ENCODE assay signal across 23 mouse cellular contexts in the genomic region with DNA sequence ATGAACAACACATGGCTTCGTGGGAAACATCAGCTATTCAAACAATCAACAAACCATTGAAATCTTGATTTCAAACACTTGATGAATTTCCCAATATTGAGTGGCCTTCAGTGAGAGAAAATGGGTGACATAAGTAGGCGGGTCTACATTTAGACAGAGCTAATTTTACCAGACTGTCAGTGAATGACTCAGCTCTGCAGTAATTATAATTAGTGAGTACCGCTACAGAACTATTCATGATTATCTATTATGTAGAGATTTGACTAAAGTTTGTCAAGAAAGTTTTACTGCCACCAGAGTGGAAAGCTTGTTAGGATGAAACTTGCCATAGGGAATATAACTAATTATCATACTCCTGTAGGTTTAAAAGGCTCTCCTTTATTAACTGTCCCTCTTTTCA.
DNase-seq lines count a peak whose midpoint lies in the region; ATAC-seq lines count a peak whose summit lies in the region.
"Had no signal": no experiment of that assay in that cellular context is flagged by ENCODE, and none has a peak within 500 bp of the region (broad histone marks: within the 10 kb centered on the region; RNA-seq: fewer than 3 reads in every experiment).

No protein-coding gene starts in this region.

- H3K27me3 ChIP-seq in midbrain, embryonic 11.5 days (ENCODE audit: control insufficient read depth, insufficient read depth, low read length), result no peaks in the 10 kb centered on the region
- no peaks in the 10 kb centered on the region for H3K27me3 ChIP-seq in midbrain, embryonic 16.5 days (ENCODE audit: control insufficient read depth, insufficient read depth, low read depth, low read length)
- H3K27me3 ChIP-seq: CH12.LX; embryonic facial prominence, embryonic 12.5 days; forebrain, embryonic 13.5 days; forebrain, embryonic 15.5 days had no signal

- ATAC-seq in frontal cortex, adult (ENCODE audit: low TSS enrichment), result peak; percentile 67; the same call in 1 of the 2 replicates
- no peak for ATAC-seq in midbrain, embryonic 11.5 days (ENCODE audit: low FRiP score)
- ATAC-seq in midbrain, embryonic 16.5 days, result no peak
- no peak for ATAC-seq in activated CD4-positive, CD25-positive, alpha-beta regulatory T cell, adult 4 months
- ATAC-seq: CD4-positive, CD25-positive, alpha-beta regulatory T cell, adult 4 months; forebrain, embryonic 13.5 days; forebrain, embryonic 15.5 days; forebrain, postnatal 0 days had no signal

- no peaks in the 10 kb centered on the region for H3K4me1 ChIP-seq in midbrain, embryonic 11.5 days (ENCODE audit: control insufficient read depth, insufficient read depth, low read length)
- no peaks in the 10 kb centered on the region for H3K4me1 ChIP-seq in midbrain, embryonic 16.5 days (ENCODE audit: control insufficient read depth, insufficient read depth, low read length)
- H3K4me1 ChIP-seq: embryonic facial prominence, embryonic 10.5 days; embryonic facial prominence, embryonic 12.5 days; forebrain, embryonic 13.5 days; forebrain, embryonic 15.5 days had no signal

- no peak for DNase-seq in frontal cortex, postnatal 25 days (ENCODE audit: low spot score in 2 of 2)
- DNase-seq in midbrain, embryonic 11.5 days (ENCODE audit: low spot score, missing footprints), result peak; percentile 41
- DNase-seq in Muller cell, postnatal 12 days (ENCODE audit: inconsistent ontology term), result peak; percentile 66
- peak; percentile 26 for DNase-seq in telencephalon, adult 2 months (ENCODE audit: low read depth, low spot score)
- DNase-seq: adrenal gland, adult 8-10 months; adrenal gland, postnatal 14 days; B cell, adult 2 months; cerebellum, adult 11-12 months; cerebellum, adult 2 months; cerebellum, adult 9-10 months; cerebellum, postnatal 10 days; cerebellum, postnatal 25 days; forebrain, postnatal 0 days had no signal

- no peak overlapping the region for H3K4me2 ChIP-seq in midbrain, embryonic 11.5 days
- no peak overlapping the region for H3K4me2 ChIP-seq in midbrain, embryonic 16.5 days (ENCODE audit: low read length)
- H3K4me2 ChIP-seq: embryonic facial prominence, embryonic 12.5 days; forebrain, embryonic 13.5 days; forebrain, embryonic 15.5 days had no signal

- no peaks in the 10 kb centered on the region for H3K9me3 ChIP-seq in midbrain, embryonic 11.5 days (ENCODE audit: control insufficient read depth, low read length)
- no peaks in the 10 kb centered on the region for H3K9me3 ChIP-seq in midbrain, embryonic 16.5 days (replicated peaks; ENCODE audit: control insufficient read depth, low read length, poor library complexity, severe bottlenecking)
- H3K9me3 ChIP-seq: embryonic facial prominence, embryonic 10.5 days; embryonic facial prominence, embryonic 12.5 days; forebrain, embryonic 13.5 days; forebrain, embryonic 15.5 days had no signal

- WGBS in midbrain, embryonic 11.5 days, result 88% methylated on average over 3 of the region's 3 CpGs
- 87% methylated on average over 3 of the region's 3 CpGs for WGBS in midbrain, embryonic 16.5 days

- no peak overlapping the region for H3K9ac ChIP-seq in midbrain, embryonic 11.5 days (ENCODE audit: low read length)
- H3K9ac ChIP-seq in midbrain, embryonic 16.5 days (ENCODE audit: low read depth, low read length), result no peak overlapping the region
- H3K9ac ChIP-seq: embryonic facial prominence, embryonic 12.5 days; forebrain, embryonic 13.5 days; forebrain, embryonic 15.5 days; forebrain, postnatal 0 days had no signal

- H3K27ac ChIP-seq in midbrain, embryonic 11.5 days (ENCODE audit: low read depth, low read length), result no peak overlapping the region
- H3K27ac ChIP-seq in midbrain, embryonic 16.5 days (ENCODE audit: low read length), result no peak overlapping the region
- H3K27ac ChIP-seq: embryonic facial prominence, embryonic 10.5 days; embryonic facial prominence, embryonic 12.5 days; forebrain, embryonic 13.5 days; forebrain, embryonic 15.5 days had no signal

- no peaks in the 10 kb centered on the region for H3K36me3 ChIP-seq in midbrain, embryonic 11.5 days (ENCODE audit: control insufficient read depth, insufficient read depth, low read length)
- no peaks in the 10 kb centered on the region for H3K36me3 ChIP-seq in midbrain, embryonic 16.5 days (ENCODE audit: control insufficient read depth, insufficient read depth, low read length)
- H3K36me3 ChIP-seq: embryonic facial prominence, embryonic 10.5 days; embryonic facial prominence, embryonic 12.5 days; forebrain, embryonic 15.5 days; G1E had no signal

- H3K4me3 ChIP-seq in midbrain, embryonic 11.5 days (ENCODE audit: low read depth, low read length), result no peak overlapping the region
- H3K4me3 ChIP-seq in midbrain, embryonic 16.5 days (ENCODE audit: low read depth, low read length), result no peak overlapping the region
- H3K4me3 ChIP-seq: embryonic facial prominence, embryonic 10.5 days; embryonic facial prominence, embryonic 12.5 days; forebrain, embryonic 13.5 days; forebrain, embryonic 15.5 days had no signal

Comparison
In these comparisons a context has a peak if more than half of its experiments do, and no peak if none do; other contexts are left out.
1. DNase-seq: peak in midbrain, embryonic 11.5 days (single experiment), Muller cell, postnatal 12 days (single experiment) and telencephalon, adult 2 months (single experiment); none in frontal cortex, postnatal 25 days (0 of 2).